Mouse (Mus musculus): ENCODE measurements around the gene Slc5a4a.

Slc5a4a gene

GRCm38 (mm10) chr10:76147278-76147677 lies at the start of gene Slc5a4a:
Gene Slc5a4a, plus strand, starts transcription at chr10:76147451.
- no peak for DNase-seq (ENCODE audit: low read depth, low spot score)

- no peak for DNase-seq (ENCODE audit: low read depth, low spot score)
Observed at GRCm38 (mm10) chr10:76110861-76111260, 36.4 kb upstream of the Slc5a4a start, which contains the start of gene Slc5a4b. Gene Slc5a4b, minus strand, starts transcription at chr10:76110961.

- DNase-seq (ENCODE audit: low read depth, low spot score): no peak
Observed at GRCm38 (mm10) chr10:76117966-76118365, 29.3 kb upstream of the Slc5a4a start.

- DNase-seq (ENCODE audit: low read depth, low spot score): no peak
Observed at GRCm38 (mm10) chr10:76118741-76119140, 28.5 kb upstream of the Slc5a4a start.

- no peak for DNase-seq (ENCODE audit: low read depth, low spot score)
Observed at GRCm38 (mm10) chr10:76120124-76120711, 27.0 kb upstream of the Slc5a4a start.

- no peak for DNase-seq (ENCODE audit: low read depth, low spot score)
Observed at GRCm38 (mm10) chr10:76121495-76121894, 25.8 kb upstream of the Slc5a4a start.

GRCm38 (mm10) chr10:76132506-76132905 lies 14.7 kb upstream of the Slc5a4a start:
- DNase-seq (ENCODE audit: low read depth, low spot score): peak; percentile 50

GRCm38 (mm10) chr10:76136318-76136717 lies 10.9 kb upstream of the Slc5a4a start:
- DNase-seq (ENCODE audit: low read depth, low spot score): no peak

- no peak for DNase-seq (ENCODE audit: low read depth, low spot score)
Observed at GRCm38 (mm10) chr10:76146846-76147245, 405 bp upstream of the Slc5a4a start.

GRCm38 (mm10) chr10:76155911-76156310 lies 8.7 kb downstream of the Slc5a4a start:
- no peak for DNase-seq (ENCODE audit: low read depth, low spot score)

- DNase-seq (ENCODE audit: low read depth, low spot score): no peak
Observed at GRCm38 (mm10) chr10:76157528-76157927, 10.3 kb downstream of the Slc5a4a start.

- DNase-seq (ENCODE audit: low read depth, low spot score): no peak
Observed at GRCm38 (mm10) chr10:76158009-76158408, 10.8 kb downstream of the Slc5a4a start.

- DNase-seq (ENCODE audit: low read depth, low spot score): no peak
Observed at GRCm38 (mm10) chr10:76174899-76175298, 27.6 kb downstream of the Slc5a4a start.

GRCm38 (mm10) chr10:76185216-76185615 lies 38.0 kb downstream of the Slc5a4a start:
- no peak for DNase-seq (ENCODE audit: low read depth, low spot score)

- DNase-seq (ENCODE audit: low read depth, low spot score): no peak
Observed at GRCm38 (mm10) chr10:76188010-76188409, 40.8 kb downstream of the Slc5a4a start.

- DNase-seq (ENCODE audit: low read depth, low spot score): no peak
Observed at GRCm38 (mm10) chr10:76201416-76201815, 54.2 kb downstream of the Slc5a4a start.

GRCm38 (mm10) chr10:76201978-76202377 lies 54.7 kb downstream of the Slc5a4a start:
- DNase-seq (ENCODE audit: low read depth, low spot score): peak; percentile 60

GRCm38 (mm10) chr10:76203798-76204283 lies 56.6 kb downstream of the Slc5a4a start:
- no peak for DNase-seq (ENCODE audit: low read depth, low spot score)

- DNase-seq (ENCODE audit: low read depth, low spot score): no peak
Observed at GRCm38 (mm10) chr10:76207262-76207796, 60.1 kb downstream of the Slc5a4a start.

GRCm38 (mm10) chr10:76209241-76209640 lies 62.0 kb downstream of the Slc5a4a start:
- no peak for DNase-seq (ENCODE audit: low read depth, low spot score)

GRCm38 (mm10) chr10:76210806-76211205 lies 63.6 kb downstream of the Slc5a4a start:
- DNase-seq (ENCODE audit: low read depth, low spot score): no peak

- no peak for DNase-seq (ENCODE audit: low read depth, low spot score)
Observed at GRCm38 (mm10) chr10:76212121-76212520, 64.9 kb downstream of the Slc5a4a start.

- no peak for DNase-seq (ENCODE audit: low read depth, low spot score)
Observed at GRCm38 (mm10) chr10:76214161-76214560, 66.9 kb downstream of the Slc5a4a start.
